Mouse (Mus musculus) gastrocnemius, postnatal 36 days (tissue): ENCODE results near the gene Rsph3b. TPM values are rescaled to one million over a fixed set of nuclear protein-coding genes. Genes with fewer than 3 reads are reported as not detected.
"Not testable (repeated sequence)": the region's sequence is repeated elsewhere in the genome, so short reads cannot be mapped to it uniquely, and the experiment has no call there.

Source experiments
- DNase-seq, 2 experiments: peaks; one replicate each; pipeline ENCODE4 v3.0.0; 2022
- intact Hi-C: fragments of 180-260 bp; cut with DNase I; formaldehyde crosslinking; loops from one replicate; pipeline ENCODE4 v1.15.1; 2025
- total RNA-seq, 2 experiments: library from RNA; stranded (reverse); gene quantifications; 2 replicates each; pipeline ENCODE4 v1.2.3; 2021

The Rsph3b gene
- total RNA-seq, 2 experiments from 2014 or later = 19.0 to 23.9 TPM

DNA sequence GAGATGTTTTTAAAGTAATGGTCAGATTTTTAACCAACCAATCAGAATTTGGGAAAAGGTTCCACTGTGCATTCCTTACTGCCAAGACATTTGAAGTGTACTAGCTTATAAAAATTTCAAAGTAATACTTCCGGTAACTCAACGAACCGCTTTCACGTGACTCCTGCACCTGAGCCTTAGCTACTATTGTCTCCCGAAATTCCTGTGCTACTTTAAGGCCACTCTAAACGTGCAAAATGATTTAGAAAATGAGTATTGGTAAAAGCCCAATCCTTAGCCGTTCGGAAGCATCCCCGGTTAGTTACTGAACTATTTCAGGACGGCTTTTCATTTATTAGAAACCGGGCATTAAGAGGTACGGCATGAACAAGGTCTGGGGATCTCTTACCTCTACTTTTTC, 11.9 kb upstream of the Rsph3b start:
- DNase-seq, intact Hi-C loops: not testable (repeated sequence)

GRCm38 (mm10) chr17:6959543-6960259, 11.2 kb upstream of the Rsph3b start:
- intact Hi-C loops, DNase-seq: not testable (repeated sequence)

DNA sequence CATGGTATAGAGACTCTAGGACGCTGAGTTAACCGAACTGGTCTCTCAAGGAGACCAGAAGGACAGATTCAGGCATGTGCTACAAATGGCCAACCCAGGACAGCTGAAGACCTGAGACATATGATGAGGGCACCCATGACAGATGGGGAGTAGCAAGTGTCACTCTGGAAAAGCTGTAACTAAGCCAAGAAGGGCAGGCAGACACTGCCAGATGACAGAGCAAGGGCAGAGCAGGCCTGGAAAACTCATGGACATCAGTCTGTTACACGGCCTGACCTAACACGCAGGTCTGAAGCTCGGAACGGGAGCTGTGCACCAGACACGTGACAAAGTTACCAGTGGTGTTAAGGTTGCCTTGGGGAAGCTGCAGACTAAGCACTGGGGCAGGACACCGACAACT, 10.4 kb upstream of the Rsph3b start:
- DNase-seq, intact Hi-C loops: not testable (repeated sequence)

DNA sequence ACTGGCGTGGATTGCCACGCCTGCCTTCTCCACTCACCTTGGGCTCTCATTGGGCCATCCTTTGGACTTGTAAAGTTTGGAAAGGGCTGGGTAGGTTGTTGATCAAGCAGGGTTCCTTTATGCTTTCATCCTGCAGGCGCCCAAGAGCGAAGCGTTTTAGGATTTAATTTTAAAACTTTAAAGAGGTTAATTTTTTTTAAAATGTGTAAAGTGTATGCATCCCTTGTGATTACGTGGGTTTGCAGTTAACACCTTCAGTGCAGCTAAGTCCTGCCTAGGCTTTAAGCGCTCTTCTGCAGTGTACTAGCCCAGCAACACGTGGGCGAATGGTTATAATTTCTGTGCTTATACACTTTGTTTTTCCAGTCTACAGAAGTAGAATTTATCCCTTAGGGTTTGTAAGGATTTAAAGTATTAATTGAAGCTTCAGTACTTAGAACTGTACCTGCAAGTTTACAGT, 317 bp upstream of the Rsph3b start:
- DNase-seq, intact Hi-C loops: not testable (repeated sequence)

GRCm38 (mm10) chr17:6947637-6947983, 872 bp downstream of the Rsph3b start:
- DNase-seq, intact Hi-C loops: not testable (repeated sequence)

GRCm38 (mm10) chr17:6942560-6942959, 5.9 kb downstream of the Rsph3b start:
- intact Hi-C loops, DNase-seq: not testable (repeated sequence)

DNA sequence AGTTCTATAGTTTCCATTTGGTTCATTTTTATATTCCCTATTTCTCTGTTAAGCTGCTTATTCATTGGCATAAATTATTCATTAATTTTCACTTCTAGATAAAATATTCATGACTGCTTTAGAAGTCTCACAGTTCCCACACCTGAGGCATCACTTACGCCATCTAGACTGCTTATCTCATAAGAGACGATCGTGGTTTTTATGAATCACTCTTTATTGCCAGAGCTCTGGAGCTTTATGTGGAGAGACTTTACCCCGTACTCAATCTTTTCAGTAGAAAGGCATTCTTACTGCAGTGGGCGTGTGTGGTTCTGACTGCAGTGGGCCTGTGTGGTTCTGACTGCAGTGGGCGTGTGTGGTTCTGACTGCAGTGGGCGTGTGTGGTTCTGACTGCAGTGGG, 16.9 kb downstream of the Rsph3b start:
- DNase-seq, intact Hi-C loops: not testable (repeated sequence)

GRCm38 (mm10) chr17:6920351-6920894, 28.1 kb downstream of the Rsph3b start:
- DNase-seq, intact Hi-C loops: not testable (repeated sequence)

- DNase-seq, intact Hi-C loops: not testable (repeated sequence)
Measured at GRCm38 (mm10) chr17:6919388-6919787, 29.1 kb downstream of the Rsph3b start.

GRCm38 (mm10) chr17:6915282-6915681, 33.2 kb downstream of the Rsph3b start:
- intact Hi-C loops, DNase-seq: not testable (repeated sequence)

DNA sequence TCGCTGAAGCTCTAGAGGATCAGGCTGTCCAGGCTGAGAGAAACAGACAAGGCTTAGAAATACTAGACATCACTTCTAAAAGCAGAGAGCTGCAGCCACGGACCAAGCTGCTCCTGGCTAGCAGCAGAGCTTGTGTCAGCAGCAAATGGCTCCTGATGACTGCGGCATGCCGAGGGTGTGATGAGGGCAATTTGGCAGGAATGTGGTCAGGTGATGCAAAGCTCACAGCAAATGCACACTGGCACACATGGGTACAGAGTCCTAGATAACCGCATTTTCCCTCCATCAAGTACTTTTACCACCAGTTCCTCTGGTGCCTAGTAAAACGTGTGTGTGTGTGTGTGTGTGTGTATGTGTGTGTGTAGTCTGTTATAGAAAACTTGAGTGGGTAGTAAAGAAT, 34.4 kb downstream of the Rsph3b start:
- intact Hi-C loops, DNase-seq: not testable (repeated sequence)

- intact Hi-C loops, DNase-seq: not testable (repeated sequence)
Measured at GRCm38 (mm10) chr17:6900361-6900760, 48.1 kb downstream of the Rsph3b start.

DNA sequence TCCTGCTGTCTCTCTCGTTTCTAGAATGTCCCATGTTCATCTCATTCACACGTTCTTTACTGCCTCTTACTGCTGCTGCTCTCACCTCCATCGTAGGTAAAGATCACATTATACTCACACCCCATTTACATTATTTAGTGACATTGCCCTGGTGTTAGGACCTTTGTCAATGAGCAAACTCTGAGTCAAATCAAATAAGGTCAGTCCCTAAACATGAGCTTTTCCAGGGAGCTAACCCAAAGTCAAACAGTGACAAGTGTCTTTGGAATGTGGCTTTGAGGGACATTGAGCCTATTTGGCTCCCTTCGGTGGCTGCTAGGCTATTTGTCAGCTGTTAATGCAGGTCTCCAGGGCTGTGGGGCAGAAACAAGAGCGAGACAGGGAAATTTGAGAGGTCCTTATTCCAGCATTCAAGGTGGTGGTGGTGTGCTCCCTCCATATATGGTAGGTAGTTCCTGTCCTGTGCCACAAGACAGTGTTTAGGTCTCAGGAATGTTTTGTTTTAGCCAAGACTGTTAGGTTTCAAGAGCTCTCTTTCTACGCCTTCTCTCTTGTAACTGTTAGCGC, 50.4 kb downstream of the Rsph3b start:
- intact Hi-C loops = loop anchor here (10.0 kb wide), 1 partner anchor 123 kb away; no protein-coding TSS in a partner anchor
- DNase-seq = not testable (repeated sequence)

DNA sequence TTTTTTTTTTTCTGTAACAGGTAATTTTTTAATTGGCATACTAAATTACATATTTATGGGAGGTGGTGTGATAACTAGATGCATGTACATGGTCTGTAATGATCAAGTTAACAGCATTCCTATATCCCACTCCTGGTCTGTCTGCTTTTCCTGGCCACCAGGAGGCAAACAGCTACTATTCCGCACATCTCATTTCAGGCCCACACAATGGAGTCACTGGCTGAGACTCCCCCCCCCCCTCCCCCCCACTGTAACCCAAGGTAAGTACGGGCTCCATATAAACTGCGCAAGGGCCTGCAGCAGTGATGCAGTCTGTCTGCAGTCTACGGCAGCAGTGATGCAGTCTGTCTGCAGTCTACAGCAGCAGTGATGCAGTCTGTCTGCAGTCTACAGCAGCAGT, 51.7 kb downstream of the Rsph3b start:
- intact Hi-C loops = loop anchor here (10.0 kb wide), 1 partner anchor 122 kb away; no protein-coding TSS in a partner anchor
- no peak for DNase-seq

GRCm38 (mm10) chr17:6893332-6893731, 55.1 kb downstream of the Rsph3b start:
- intact Hi-C loops = loop anchor here (10.0 kb wide), 1 partner anchor 119 kb away; no protein-coding TSS in a partner anchor
- DNase-seq = no peak

DNA sequence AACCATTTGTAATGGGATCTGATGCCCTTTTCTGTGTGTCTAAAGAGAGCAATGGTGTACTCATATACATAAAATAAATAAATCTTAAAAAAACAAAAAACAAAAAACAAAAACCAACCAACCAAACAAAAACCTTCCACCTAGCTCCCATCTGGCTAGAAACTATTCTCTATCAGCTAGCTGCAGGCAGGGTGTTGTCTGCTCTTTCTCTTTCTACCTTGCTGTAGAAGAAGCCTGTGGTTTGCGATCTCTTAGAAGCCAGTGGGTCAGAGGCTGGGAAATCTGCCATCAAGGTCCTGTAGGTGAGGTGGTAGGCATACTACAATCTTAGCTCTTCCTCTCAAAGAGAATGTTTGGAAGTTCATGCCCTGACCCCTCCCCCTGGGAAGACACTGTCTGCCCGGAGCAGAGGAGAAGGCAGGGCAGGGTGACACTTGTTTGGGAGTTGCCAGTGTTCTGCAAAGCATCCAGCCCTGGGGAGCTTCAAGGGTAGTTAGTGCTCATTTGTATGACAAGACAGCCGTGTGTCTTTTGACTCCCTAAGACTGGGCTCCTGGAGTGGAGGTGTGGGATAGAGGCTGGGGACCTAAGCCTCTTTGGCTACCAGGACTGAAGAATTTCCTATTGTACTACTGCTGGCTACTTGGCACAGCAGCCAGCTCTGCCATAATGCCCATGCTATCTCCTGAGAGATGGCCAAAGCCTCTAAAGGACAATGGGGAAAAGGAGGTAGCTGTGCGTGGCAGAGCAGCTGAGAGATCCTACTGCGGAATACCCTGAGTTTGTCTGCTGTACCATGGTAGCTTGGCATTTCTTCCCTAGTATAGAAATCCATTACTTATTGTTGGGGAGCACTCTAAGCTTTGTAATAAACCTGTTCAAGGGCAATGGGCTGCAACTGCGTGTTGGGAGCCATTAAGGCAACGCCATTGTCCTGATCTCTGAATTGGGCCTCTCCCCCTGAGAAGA, 56.2 kb downstream of the Rsph3b start:
- intact Hi-C loops = loop anchor here (10.0 kb wide), 1 partner anchor 117 kb away; no protein-coding TSS in a partner anchor

DNA sequence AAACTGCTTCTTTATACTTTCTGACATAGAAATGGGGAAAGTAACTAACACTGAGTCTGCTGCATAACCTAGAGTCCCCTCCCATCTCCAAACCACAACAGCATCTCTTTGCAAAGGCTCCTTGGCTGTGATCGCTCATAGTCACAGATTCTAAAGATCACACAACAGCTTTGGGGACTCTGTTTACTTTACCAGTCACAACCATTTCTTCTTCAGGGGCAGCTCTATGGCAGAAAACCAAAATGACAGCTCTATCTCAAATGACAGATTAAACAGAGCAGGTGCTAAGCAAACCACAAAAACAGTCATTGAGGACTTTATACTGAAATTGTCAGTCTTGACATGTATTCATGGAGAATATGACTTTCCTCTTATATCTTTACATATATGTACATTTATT, 62.0 kb downstream of the Rsph3b start:
- intact Hi-C loops = no loop called here
- no peak for DNase-seq

More for the DNA sequence above, 56.2 kb downstream of the Rsph3b start:
- no peak for DNase-seq

GRCm38 (mm10) chr17:6884531-6884930, 64.0 kb downstream of the Rsph3b start:
- intact Hi-C loops = no loop called here
- no peak for DNase-seq

GRCm38 (mm10) chr17:6881306-6881705, 67.2 kb downstream of the Rsph3b start:
- intact Hi-C loops = no loop called here
- no peak for DNase-seq

DNA sequence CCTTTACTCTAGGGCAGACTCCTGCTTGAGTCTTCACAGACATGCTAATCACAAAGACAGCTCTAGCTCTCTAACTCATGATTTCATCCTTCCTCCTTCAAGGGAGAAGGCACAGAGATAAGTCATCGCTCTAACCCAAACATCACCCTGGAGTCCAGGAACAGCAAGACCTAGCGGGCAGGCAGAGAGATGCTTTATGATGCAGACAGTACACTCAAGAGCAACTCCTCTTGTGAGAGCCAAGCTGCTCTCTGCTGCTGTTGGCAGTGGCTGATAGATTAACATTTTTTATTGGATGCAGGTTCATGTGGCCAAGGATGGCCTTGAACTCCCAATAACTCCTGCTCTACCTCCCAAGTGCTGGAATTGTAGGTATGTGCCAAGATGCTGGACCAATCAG, 77.1 kb downstream of the Rsph3b start:
- intact Hi-C loops = no loop called here
- DNase-seq = no peak
